20 mouse cellular contexts compared by ENCODE assay signal in genomic region chr6:41538296-41538695, GRCm38 (mm10). TPM values are rescaled to one million over a fixed set of nuclear protein-coding genes. Genes with fewer than 3 reads are reported as not detected.
"Had no signal": no experiment of that assay in that cellular context is flagged by ENCODE, and none has a peak within 500 bp of the region (broad histone marks: within the 10 kb centered on the region; RNA-seq: fewer than 3 reads in every experiment).

No protein-coding gene starts in this region.

RNA-seq across cellular contexts. Expression of gene Prss2, which starts 16.7 kb away (rescaled TPM):
- polyA plus RNA-seq: limb, embryonic 10.5 days; limb, embryonic 11.5 days; limb, embryonic 12.5 days; limb, embryonic 13.5 days; limb, embryonic 15.5 days; liver, embryonic 12.5 days; liver, embryonic 13.5 days; lung, embryonic 14.5 days; lung, embryonic 15.5 days; lung, embryonic 16.5 days; lung, postnatal 0 days; macrophage; midbrain, embryonic 10.5 days; midbrain, embryonic 11.5 days; midbrain, embryonic 12.5 days; midbrain, embryonic 13.5 days; midbrain, embryonic 14.5 days; midbrain, embryonic 15.5 days; midbrain, embryonic 16.5 days; midbrain, postnatal 0 days had no signal
